Mouse (Mus musculus): Measurements from ENCODE around the gene Ccdc6. TPM values are rescaled to one million over a fixed set of nuclear protein-coding genes. Genes with fewer than 3 reads are reported as not detected.

Gene Ccdc6
- polyA plus RNA-seq, 1 experiment from 2014 or later: 19.1 TPM

- H3K36me3 ChIP-seq (ENCODE audit: control insufficient read depth, insufficient read depth, low read length): peaks cover 31% of the 10 kb centered on the region
- H3K9me3 ChIP-seq (ENCODE audit: control insufficient read depth, low read length): no peaks in the 10 kb centered on the region
- no peak overlapping the region for H3K27ac ChIP-seq (ENCODE audit: low read depth, low read length)
- peak; percentile 71 for ATAC-seq (replicated peaks; ENCODE audit: low FRiP score)
- 48% methylated on average over 3 of the region's 3 CpGs for WGBS
- peaks cover 5% of the 10 kb centered on the region for H3K4me1 ChIP-seq (replicated peaks; ENCODE audit: control insufficient read depth, insufficient read depth, low read length)
- H3K9ac ChIP-seq (ENCODE audit: low read depth, low read length): no peak overlapping the region
- peak; percentile 42 for DNase-seq (ENCODE audit: low spot score)
- no peak overlapping the region for H3K4me3 ChIP-seq (ENCODE audit: low read depth, low read length)
- no peak overlapping the region for H3K4me2 ChIP-seq
- H3K27me3 ChIP-seq (replicated peaks; ENCODE audit: control insufficient read depth, insufficient read depth, low read length): no peaks in the 10 kb centered on the region
Observed at GRCm38 (mm10) chr10:70173314-70173713, 76.4 kb downstream of the Ccdc6 start.

GRCm38 (mm10) chr10:70174494-70175190, 77.7 kb downstream of the Ccdc6 start:
- H3K4me3 ChIP-seq (ENCODE audit: low read depth, low read length): no peak overlapping the region
- DNase-seq (ENCODE audit: low spot score): no peak
- H3K9ac ChIP-seq (ENCODE audit: low read depth, low read length): no peak overlapping the region
- H3K27ac ChIP-seq (ENCODE audit: low read depth, low read length): no peak overlapping the region
- 79% methylated on average over 16 of the region's 16 CpGs for WGBS
- H3K36me3 ChIP-seq (ENCODE audit: control insufficient read depth, insufficient read depth, low read length): peaks cover 25% of the 10 kb centered on the region
- H3K4me2 ChIP-seq: no peak overlapping the region
- no peaks in the 10 kb centered on the region for H3K27me3 ChIP-seq (replicated peaks; ENCODE audit: control insufficient read depth, insufficient read depth, low read length)
- no peak; the same call in 1 of the 2 replicates for ATAC-seq (replicated peaks; ENCODE audit: low FRiP score)
- no peaks in the 10 kb centered on the region; the same call in 1 of the 2 replicates for H3K4me1 ChIP-seq (replicated peaks; ENCODE audit: control insufficient read depth, insufficient read depth, low read length)
- no peaks in the 10 kb centered on the region for H3K9me3 ChIP-seq (ENCODE audit: control insufficient read depth, low read length)

GRCm38 (mm10) chr10:70180727-70181126, 83.8 kb downstream of the Ccdc6 start:
- no peak for DNase-seq (ENCODE audit: low spot score)
- no peak for ATAC-seq (replicated peaks; ENCODE audit: low FRiP score)
- WGBS: 50% methylated on average over 9 of the region's 9 CpGs
- Histone ChIP-seq H3K9ac (ENCODE audit: low read depth, low read length) (no peak overlapping the region), H3K27me3 (replicated peaks; ENCODE audit: control insufficient read depth, insufficient read depth, low read length) (no peaks in the 10 kb centered on the region), H3K9me3 (ENCODE audit: control insufficient read depth, low read length) (no peaks in the 10 kb centered on the region), H3K4me3 (ENCODE audit: low read depth, low read length) (no peak overlapping the region), H3K36me3 (ENCODE audit: control insufficient read depth, insufficient read depth, low read length) (peaks cover 9% of the 10 kb centered on the region; the same call in 1 of the 2 replicates), H3K27ac (ENCODE audit: low read depth, low read length) (no peak overlapping the region), H3K4me2 (no peak overlapping the region), H3K4me1 (replicated peaks; ENCODE audit: control insufficient read depth, insufficient read depth, low read length) (peaks cover 7% of the 10 kb centered on the region)

DNA sequence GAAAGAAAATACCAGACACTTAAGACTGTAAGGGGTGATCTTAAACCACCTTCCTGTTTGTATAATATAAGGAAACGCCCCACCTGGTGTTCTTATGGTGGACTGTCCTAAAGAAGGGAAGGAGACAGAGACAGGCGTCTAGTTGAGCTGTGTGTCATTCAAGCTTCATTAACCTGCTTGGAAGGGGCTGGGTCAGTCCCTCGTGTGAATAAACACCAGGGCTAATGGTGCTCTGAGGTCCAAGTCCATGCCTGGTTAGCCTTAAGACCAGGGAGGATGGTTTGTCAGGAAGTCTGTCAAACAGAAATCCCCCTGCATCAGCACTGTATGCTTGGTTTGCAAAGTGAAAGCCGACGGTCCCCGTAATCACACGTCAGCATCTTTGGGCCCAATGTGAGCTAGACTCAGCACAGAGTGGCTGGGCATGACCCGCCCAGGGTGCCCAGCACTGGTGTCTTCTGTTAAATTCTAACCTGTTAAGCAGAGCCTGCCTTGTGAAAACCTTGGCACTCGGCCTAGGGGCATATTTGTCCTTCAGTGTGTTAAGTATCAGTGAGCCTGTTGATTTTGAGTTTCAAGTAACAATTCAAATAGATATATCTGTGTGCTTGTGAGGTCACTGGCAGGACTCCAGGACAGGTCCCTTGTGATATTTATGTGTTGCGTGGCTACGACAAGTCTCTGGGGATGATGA, 84.5 kb downstream of the Ccdc6 start:
- DNase-seq (ENCODE audit: low spot score): no peak
- H3K36me3 ChIP-seq (ENCODE audit: control insufficient read depth, insufficient read depth, low read length): peaks cover 9% of the 10 kb centered on the region; the same call in 1 of the 2 replicates

DNA sequence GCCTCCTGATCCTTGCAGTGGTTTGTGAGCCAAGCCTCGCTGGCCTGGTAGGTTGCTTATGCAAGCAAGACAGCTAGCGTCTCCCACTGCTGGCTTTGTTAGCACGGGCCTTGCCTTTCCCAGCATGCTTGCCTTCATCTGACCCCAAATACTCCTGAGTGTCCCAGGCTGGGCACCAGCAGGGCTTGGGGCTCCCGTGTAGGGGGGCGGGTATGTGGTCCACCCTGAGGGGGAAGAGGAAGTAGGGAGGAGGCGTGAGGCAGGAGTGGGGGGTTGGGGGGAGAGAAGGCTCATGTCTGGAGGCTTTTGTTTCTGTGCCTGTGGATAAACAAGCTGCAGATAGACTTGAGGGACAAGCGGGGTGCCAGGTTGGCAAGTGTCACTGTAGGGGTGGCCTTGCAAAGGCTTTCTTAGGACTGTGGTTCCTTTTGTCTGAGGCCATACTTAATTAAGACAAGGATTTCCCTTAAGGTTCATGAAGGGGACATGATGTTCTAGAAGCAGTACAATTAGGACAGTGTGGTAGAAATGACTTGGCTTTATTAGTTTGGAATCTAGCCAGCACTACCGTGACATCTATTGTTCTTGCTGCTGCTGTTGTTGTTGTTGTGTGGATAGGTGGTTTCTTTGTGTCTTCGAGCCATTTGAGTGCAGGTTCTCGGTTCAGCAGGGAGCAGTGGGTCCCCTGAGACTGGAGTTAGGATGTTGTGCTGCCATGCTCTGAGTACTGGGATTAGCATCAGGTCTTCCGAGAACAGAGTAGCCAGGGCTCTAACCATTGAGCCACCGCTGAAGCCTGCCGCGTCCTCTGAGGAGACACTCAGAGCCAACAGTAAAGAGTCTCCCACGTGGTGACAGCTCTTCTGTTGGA, 86.5 kb downstream of the Ccdc6 start:
- H3K9me3 ChIP-seq (ENCODE audit: control insufficient read depth, low read length): no peaks in the 10 kb centered on the region
- H3K4me3 ChIP-seq (ENCODE audit: low read depth, low read length): no peak overlapping the region
- ATAC-seq (replicated peaks; ENCODE audit: low FRiP score) (no peak), DNase-seq (ENCODE audit: low spot score) (no peak)
- no peak overlapping the region for H3K9ac ChIP-seq (ENCODE audit: low read depth, low read length)
- no peaks in the 10 kb centered on the region for H3K27me3 ChIP-seq (replicated peaks; ENCODE audit: control insufficient read depth, insufficient read depth, low read length)
- H3K4me1 ChIP-seq (replicated peaks; ENCODE audit: control insufficient read depth, insufficient read depth, low read length): peaks cover 7% of the 10 kb centered on the region
- WGBS: 76% methylated on average over 15 of the region's 15 CpGs
- no peak overlapping the region for H3K27ac ChIP-seq (ENCODE audit: low read depth, low read length)
- no peak overlapping the region for H3K4me2 ChIP-seq
- H3K36me3 ChIP-seq (ENCODE audit: control insufficient read depth, insufficient read depth, low read length): peaks cover 16% of the 10 kb centered on the region; the same call in 1 of the 2 replicates

More for the DNA sequence above, 84.5 kb downstream of the Ccdc6 start:
- no peak for ATAC-seq (replicated peaks; ENCODE audit: low FRiP score)
- Histone ChIP-seq H3K9me3 (ENCODE audit: control insufficient read depth, low read length) (no peaks in the 10 kb centered on the region), H3K27ac (ENCODE audit: low read depth, low read length) (no peak overlapping the region), H3K9ac (ENCODE audit: low read depth, low read length) (no peak overlapping the region), H3K4me3 (ENCODE audit: low read depth, low read length) (no peak overlapping the region), H3K4me2 (no peak overlapping the region), H3K27me3 (replicated peaks; ENCODE audit: control insufficient read depth, insufficient read depth, low read length) (no peaks in the 10 kb centered on the region), H3K4me1 (replicated peaks; ENCODE audit: control insufficient read depth, insufficient read depth, low read length) (peaks cover 7% of the 10 kb centered on the region)
- WGBS: 77% methylated on average over 11 of the region's 11 CpGs

- Histone ChIP-seq H3K9me3 (ENCODE audit: control insufficient read depth, low read length) (no peaks in the 10 kb centered on the region), H3K4me3 (ENCODE audit: low read depth, low read length) (no peak overlapping the region), H3K27me3 (replicated peaks; ENCODE audit: control insufficient read depth, insufficient read depth, low read length) (no peaks in the 10 kb centered on the region), H3K9ac (ENCODE audit: low read depth, low read length) (no peak overlapping the region), H3K27ac (ENCODE audit: low read depth, low read length) (no peak overlapping the region), H3K36me3 (ENCODE audit: control insufficient read depth, insufficient read depth, low read length) (peaks cover 29% of the 10 kb centered on the region), H3K4me2 (no peak overlapping the region), H3K4me1 (replicated peaks; ENCODE audit: control insufficient read depth, insufficient read depth, low read length) (peaks cover 5% of the 10 kb centered on the region)
- WGBS: 75% methylated on average over 9 of the region's 9 CpGs
- DNase-seq (ENCODE audit: low spot score) (no peak), ATAC-seq (replicated peaks; ENCODE audit: low FRiP score) (no peak)
Observed at GRCm38 (mm10) chr10:70186136-70186535, 89.2 kb downstream of the Ccdc6 start.

GRCm38 (mm10) chr10:70186586-70186985, 89.7 kb downstream of the Ccdc6 start:
- Histone ChIP-seq H3K36me3 (ENCODE audit: control insufficient read depth, insufficient read depth, low read length) (peaks cover 29% of the 10 kb centered on the region), H3K27me3 (replicated peaks; ENCODE audit: control insufficient read depth, insufficient read depth, low read length) (no peaks in the 10 kb centered on the region), H3K9ac (ENCODE audit: low read depth, low read length) (no peak overlapping the region), H3K4me1 (replicated peaks; ENCODE audit: control insufficient read depth, insufficient read depth, low read length) (peaks cover 5% of the 10 kb centered on the region), H3K9me3 (ENCODE audit: control insufficient read depth, low read length) (no peaks in the 10 kb centered on the region), H3K4me3 (ENCODE audit: low read depth, low read length) (no peak overlapping the region), H3K27ac (ENCODE audit: low read depth, low read length) (no peak overlapping the region), H3K4me2 (no peak overlapping the region)
- DNase-seq (ENCODE audit: low spot score) (no peak), ATAC-seq (replicated peaks; ENCODE audit: low FRiP score) (no peak)
- WGBS: 83% methylated on average over 7 of the region's 7 CpGs

DNA sequence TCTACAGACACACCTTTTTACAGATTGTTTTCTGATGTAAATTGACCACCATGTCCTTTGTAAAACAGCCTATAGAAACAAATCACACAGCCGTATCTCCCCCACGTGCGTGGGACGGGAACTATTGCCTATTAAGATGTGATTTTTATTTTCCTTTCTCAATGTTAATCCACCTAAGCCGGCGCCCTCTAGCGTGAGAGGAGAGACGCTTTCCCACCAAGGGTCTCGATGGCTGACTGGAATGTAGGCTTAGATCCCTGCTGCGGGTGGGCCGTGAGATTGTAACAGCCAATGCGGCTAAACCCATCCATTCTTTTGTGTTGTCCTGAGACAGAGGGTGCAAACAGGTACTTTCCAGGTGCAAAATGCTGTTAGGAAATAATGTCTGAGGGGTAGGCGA, 92.9 kb downstream of the Ccdc6 start:
- H3K36me3 ChIP-seq (ENCODE audit: control insufficient read depth, insufficient read depth, low read length): peaks cover 27% of the 10 kb centered on the region

More for the DNA sequence above, 92.9 kb downstream of the Ccdc6 start:
- Histone ChIP-seq H3K4me2 (no peak overlapping the region), H3K27me3 (replicated peaks; ENCODE audit: control insufficient read depth, insufficient read depth, low read length) (no peaks in the 10 kb centered on the region), H3K4me1 (replicated peaks; ENCODE audit: control insufficient read depth, insufficient read depth, low read length) (no peaks in the 10 kb centered on the region), H3K9ac (ENCODE audit: low read depth, low read length) (no peak overlapping the region), H3K27ac (ENCODE audit: low read depth, low read length) (no peak overlapping the region), H3K4me3 (ENCODE audit: low read depth, low read length) (no peak overlapping the region), H3K9me3 (ENCODE audit: control insufficient read depth, low read length) (no peaks in the 10 kb centered on the region)
- no peak for ATAC-seq (replicated peaks; ENCODE audit: low FRiP score)
- no peak for DNase-seq (ENCODE audit: low spot score)
- 87% methylated on average over 13 of the region's 13 CpGs for WGBS
